Mouse (Mus musculus): ENCODE data around the gene Tbcc. TPM values are rescaled to one million over a fixed set of nuclear protein-coding genes. Genes with fewer than 3 reads are reported as not detected.

The Tbcc gene
- 22.4 and 41.4 TPM in 2 replicates for polyA plus RNA-seq (2012; ENCODE audit: low replicate concordance)

GRCm38 (mm10) chr17:46890116-46890815 is at the start of gene Tbcc:
TSS of gene Tbcc (plus strand) at chr17:46890684.

GRCm38 (mm10) chr17:46857903-46858748 is 32.4 kb upstream of the Tbcc start, which contains the start of gene Bicral:
TSS of gene Bicral (minus strand) at chr17:46858482.

GRCm38 (mm10) chr17:46910186-46910585 is 19.7 kb downstream of the Tbcc start, which contains the start of gene Prph2:
TSS of gene Prph2 (plus strand) at chr17:46910459.

Other genes starting within 250 kb of the Tbcc start
- gene Klc4, start 244.7 kb upstream of the Tbcc start, polyA plus RNA-seq (2012; ENCODE audit: low replicate concordance) = 18.7 and 38.4 TPM in 2 replicates
- 255 and 478 TPM in 2 replicates for gene Mrpl2, start 244.5 kb upstream of the Tbcc start, polyA plus RNA-seq (2012; ENCODE audit: low replicate concordance)
- 12.2 and 17.3 TPM in 2 replicates for gene Cul7, start 240.3 kb upstream of the Tbcc start, polyA plus RNA-seq (2012; ENCODE audit: low replicate concordance)
- 23.1 and 32.5 TPM in 2 replicates for gene Rrp36, start 216.3 kb upstream of the Tbcc start, polyA plus RNA-seq (2012; ENCODE audit: low replicate concordance)
- gene Mea1, start 211.9 kb upstream of the Tbcc start, polyA plus RNA-seq (2012; ENCODE audit: low replicate concordance) = 79.8 and 115 TPM in 2 replicates
- gene Klhdc3, start 209.8 kb upstream of the Tbcc start, polyA plus RNA-seq (2012; ENCODE audit: low replicate concordance) = 113 and 240 TPM in 2 replicates
- 46.9 and 60.4 TPM in 2 replicates for gene Ppp2r5d, start 185.6 kb upstream of the Tbcc start, polyA plus RNA-seq (2012; ENCODE audit: low replicate concordance)
- gene Pex6, start 179.2 kb upstream of the Tbcc start, polyA plus RNA-seq (2012; ENCODE audit: low replicate concordance) = 42.8 and 56.8 TPM in 2 replicates
- 0.85 and 1.8 TPM in 2 replicates for gene Gnmt, start 161.5 kb upstream of the Tbcc start, polyA plus RNA-seq (2012; ENCODE audit: low replicate concordance)
- 189 and 315 TPM in 2 replicates for gene Cnpy3, start 138.5 kb upstream of the Tbcc start, polyA plus RNA-seq (2012; ENCODE audit: low replicate concordance)
- gene Ptcra, start 127.0 kb upstream of the Tbcc start, polyA plus RNA-seq (2012; ENCODE audit: low replicate concordance) = 0.14 and 0.18 TPM in 2 replicates
- 65.1 and 146 TPM in 2 replicates for gene 2310039H08Rik, start 118.0 kb upstream of the Tbcc start, polyA plus RNA-seq (2012; ENCODE audit: low replicate concordance)
- 3.3 and 8.9 TPM in 2 replicates for gene Rpl7l1, start 108.0 kb upstream of the Tbcc start, polyA plus RNA-seq (2012; ENCODE audit: low replicate concordance)
- gene Bicral, start 32.2 kb upstream of the Tbcc start, polyA plus RNA-seq (2012; ENCODE audit: low replicate concordance) = 34.9 and 36.9 TPM in 2 replicates
- gene Prph2, start 19.8 kb downstream of the Tbcc start, polyA plus RNA-seq (2012; ENCODE audit: low replicate concordance) = not detected in 2 replicates
- 14.3 and 17.3 TPM in 2 replicates for gene Ubr2, start 119.9 kb downstream of the Tbcc start, polyA plus RNA-seq (2012; ENCODE audit: low replicate concordance)

Data from hematopoietic multipotent progenitor cell, adult 10-12 weeks (in vitro differentiated cells).